Mouse (Mus musculus) embryonic fibroblast, embryonic 13.5 days (primary cell): ENCODE measurements around the gene Wnt10a.

Experiments
- CTCF ChIP-seq: IDR thresholded peaks from 2 replicates; pipeline ENCODE4 v1.5.1; 2011; ENCODE audit warnings: mild to moderate bottlenecking, control low read depth, low read length, moderate library complexity, borderline replicate concordance; ENCODE audit not compliant: insufficient read depth
- POLR2A ChIP-seq: IDR thresholded peaks from 2 replicates; pipeline ENCODE4 v1.6.1; 2011; ENCODE audit warnings: low read depth, mild to moderate bottlenecking, control low read depth, low read length, moderate library complexity

DNA sequence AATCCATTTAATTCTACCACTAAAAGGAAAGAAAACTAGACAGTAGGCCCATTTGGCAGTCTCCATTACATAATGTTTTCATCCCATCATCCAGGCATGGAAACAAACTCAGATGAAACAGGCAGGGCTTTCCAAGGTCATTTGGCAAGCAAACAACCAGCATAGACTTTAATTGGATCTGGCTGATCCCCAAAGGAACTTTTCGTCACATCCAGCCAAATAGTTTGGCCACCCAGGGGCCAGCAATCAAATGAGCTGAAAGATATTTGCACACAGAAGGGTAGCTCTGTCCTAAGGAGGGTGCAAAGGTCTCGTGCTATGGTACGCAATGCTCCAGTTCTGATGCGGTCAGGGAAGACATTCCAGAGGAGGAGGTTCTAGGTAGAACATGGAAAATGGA, 40.6 kb upstream of the Wnt10a start:
- TF ChIP-seq CTCF (no peak), POLR2A (no peak)
